Mouse (Mus musculus) embryonic fibroblast, embryonic 13.5 days (primary cell): Measurements from ENCODE around the gene Atp8a2. TPM values are rescaled to one million over a fixed set of nuclear protein-coding genes. Genes with fewer than 3 reads are reported as not detected.

Experiments used
- H3K27ac ChIP-seq: 2 replicates; pipeline ENCODE4 v1.5.1; 2012; ENCODE audit warnings: low read length, control low read depth, inconsistent platforms; ENCODE audit not compliant: insufficient read depth
- H3K4me1 ChIP-seq: 2 replicates; pipeline ENCODE4 v1.6.1; 2011; ENCODE audit warnings: low read length; ENCODE audit not compliant: control insufficient read depth, insufficient read depth
- H3K4me3 ChIP-seq: 2 replicates; pipeline ENCODE4 v1.5.1; 2011; ENCODE audit warnings: mild to moderate bottlenecking, control low read depth, low read length; ENCODE audit not compliant: insufficient read depth
- CTCF ChIP-seq: IDR thresholded peaks from 2 replicates; pipeline ENCODE4 v1.5.1; 2011; ENCODE audit warnings: mild to moderate bottlenecking, control low read depth, low read length, moderate library complexity, borderline replicate concordance; ENCODE audit not compliant: insufficient read depth
- POLR2A ChIP-seq: IDR thresholded peaks from 2 replicates; pipeline ENCODE4 v1.6.1; 2011; ENCODE audit warnings: low read depth, mild to moderate bottlenecking, control low read depth, low read length, moderate library complexity
- polyA plus RNA-seq: library from polyadenylated mRNA; stranded (reverse); fragments of >200 nt; gene quantifications from 2 replicates; pipeline ENCODE4 v1.2.4, GENCODE M21; 2011; ENCODE audit warnings: low read depth; ENCODE audit not compliant: missing spikeins, insufficient read length

The Atp8a2 gene
- polyA plus RNA-seq, 1 experiment, result 0.09 TPM

DNA sequence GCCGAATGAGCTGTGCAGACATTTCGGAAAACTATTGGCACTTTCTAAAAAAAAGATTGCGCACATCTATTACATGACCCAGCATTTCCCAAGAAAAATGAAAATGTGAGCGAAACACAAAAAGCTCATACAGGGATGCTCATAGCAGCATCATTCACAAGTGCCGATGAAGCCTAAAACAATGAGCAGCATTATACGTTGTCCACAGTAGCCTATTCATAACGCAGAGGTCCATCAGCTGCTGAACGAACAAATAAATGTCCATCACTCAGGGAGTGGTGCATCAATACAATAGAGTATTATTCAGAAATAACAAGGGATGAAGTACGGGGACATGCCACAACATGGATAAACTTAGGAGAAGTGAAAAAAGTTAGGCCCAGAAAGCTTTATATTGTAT lies 416.6 kb downstream of the Atp8a2 start:
- H3K4me3 ChIP-seq, result no peak overlapping the region
- no peak for TF ChIP-seq CTCF
- TF ChIP-seq POLR2A, result no peak
- no peaks in the 10 kb centered on the region for H3K4me1 ChIP-seq
- no peak overlapping the region for H3K27ac ChIP-seq

DNA sequence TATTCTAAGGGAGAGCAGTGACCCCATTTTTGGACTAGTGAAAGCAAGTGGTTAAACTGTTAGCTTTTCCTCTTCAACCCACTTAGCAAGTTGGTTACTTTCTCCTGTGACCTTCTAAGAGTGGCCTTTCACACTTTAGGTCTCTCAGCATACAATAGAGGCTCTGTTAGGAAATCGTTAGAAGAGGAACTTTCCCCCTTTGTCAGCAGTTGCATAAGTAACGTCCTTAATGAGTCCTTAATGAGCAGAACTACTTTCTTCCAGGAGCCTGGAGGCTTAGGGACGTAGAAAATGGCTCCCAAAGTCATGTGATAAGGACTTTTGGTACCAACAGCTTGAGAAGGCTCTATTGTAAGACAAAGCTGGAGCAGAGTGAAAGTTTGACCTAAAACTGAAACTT lies 434.8 kb downstream of the Atp8a2 start:
- no peaks in the 10 kb centered on the region for H3K4me1 ChIP-seq

DNA sequence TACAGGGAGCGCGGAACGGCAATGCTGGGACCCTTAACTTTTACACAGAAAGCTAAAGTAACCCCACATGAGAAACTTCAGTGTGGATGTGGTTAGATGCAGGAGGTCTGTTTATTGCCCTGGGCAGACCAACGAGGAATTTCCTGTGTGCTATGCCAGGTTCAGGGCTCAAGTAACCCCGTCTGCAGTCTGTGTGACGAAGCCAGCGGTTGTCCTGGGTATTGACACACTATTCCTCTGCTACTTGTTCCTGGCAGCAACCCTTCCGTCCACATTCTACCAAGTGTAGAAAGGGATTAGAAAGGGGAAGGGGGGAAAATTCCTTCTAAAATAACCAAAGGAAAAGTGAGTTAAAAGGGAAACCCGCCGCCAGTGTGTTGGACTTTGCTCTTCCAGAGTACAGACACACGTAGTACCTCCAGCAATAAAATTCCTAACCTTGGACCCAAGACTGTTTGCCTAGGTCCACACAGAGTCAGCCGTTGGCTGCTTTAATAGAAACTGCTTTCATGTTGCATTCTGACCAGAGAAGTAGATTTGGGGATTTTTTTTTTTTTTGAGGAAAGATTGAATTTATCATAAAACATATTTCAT lies 437.0 kb downstream of the Atp8a2 start:
- H3K4me1 ChIP-seq, result no peaks in the 10 kb centered on the region
- H3K27ac ChIP-seq, result no peak overlapping the region
- TF ChIP-seq CTCF (no peak), POLR2A (no peak)
- no peak overlapping the region for H3K4me3 ChIP-seq

More for the DNA sequence above, 434.8 kb downstream of the Atp8a2 start:
- Histone ChIP-seq H3K27ac (no peak overlapping the region), H3K4me3 (no peak overlapping the region)
- TF ChIP-seq CTCF (no peak), POLR2A (no peak)

DNA sequence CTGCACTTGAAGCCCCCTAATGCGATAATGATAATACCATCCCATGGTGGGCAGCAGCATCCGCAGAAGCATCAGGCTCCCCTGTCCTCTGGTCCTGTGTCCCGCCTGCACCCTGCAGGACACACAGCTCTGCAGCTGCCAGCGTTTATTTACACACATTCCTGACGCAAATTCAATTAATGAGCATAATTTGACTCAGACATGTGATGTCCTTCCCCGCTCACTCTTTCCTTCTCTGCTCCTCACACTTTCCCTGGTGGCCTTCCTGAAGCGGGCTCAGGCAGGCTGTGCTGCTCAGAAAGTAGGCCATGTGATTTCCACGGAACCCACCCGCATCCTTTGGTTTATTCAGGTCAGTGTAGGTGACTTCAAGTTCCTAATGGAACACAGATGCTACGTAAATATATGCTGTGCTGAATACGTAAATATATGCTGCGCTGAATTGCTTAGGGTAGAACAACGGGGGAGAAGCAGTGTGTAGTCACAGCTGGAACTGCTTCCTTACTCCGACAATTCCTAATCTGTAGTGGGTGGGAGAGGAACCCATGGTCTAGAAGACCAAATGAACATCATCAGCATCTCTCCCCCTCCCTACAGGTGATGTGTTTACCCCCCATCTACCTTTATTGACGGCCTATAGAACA lies 437.7 kb downstream of the Atp8a2 start:
- H3K4me1 ChIP-seq, result no peaks in the 10 kb centered on the region
- no peak overlapping the region for H3K4me3 ChIP-seq
- TF ChIP-seq POLR2A (no peak), CTCF (no peak)
- no peak overlapping the region for H3K27ac ChIP-seq

DNA sequence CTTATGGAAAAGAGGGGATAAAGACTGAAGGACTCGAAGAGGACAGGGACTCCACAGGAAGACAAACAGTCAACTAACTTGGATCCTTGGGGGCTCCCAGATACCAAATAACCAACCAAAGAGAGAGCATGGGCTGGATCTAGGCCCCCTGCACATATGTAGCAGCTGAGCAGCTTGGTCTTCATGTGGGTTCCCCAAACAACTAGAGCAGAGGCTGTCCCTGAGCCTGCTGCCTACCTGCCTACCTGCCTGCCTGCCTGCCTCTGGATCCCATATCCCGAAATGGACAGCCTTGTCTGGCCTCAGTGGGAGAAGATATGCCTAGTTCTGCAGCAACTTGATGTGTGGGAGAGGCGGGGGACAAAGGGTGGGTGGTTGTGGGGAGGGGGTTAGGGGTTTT lies 444.6 kb downstream of the Atp8a2 start:
- TF ChIP-seq POLR2A, result no peak
- no peak for TF ChIP-seq CTCF
- Histone ChIP-seq H3K4me3 (no peak overlapping the region), H3K27ac (no peak overlapping the region), H3K4me1 (no peaks in the 10 kb centered on the region)

DNA sequence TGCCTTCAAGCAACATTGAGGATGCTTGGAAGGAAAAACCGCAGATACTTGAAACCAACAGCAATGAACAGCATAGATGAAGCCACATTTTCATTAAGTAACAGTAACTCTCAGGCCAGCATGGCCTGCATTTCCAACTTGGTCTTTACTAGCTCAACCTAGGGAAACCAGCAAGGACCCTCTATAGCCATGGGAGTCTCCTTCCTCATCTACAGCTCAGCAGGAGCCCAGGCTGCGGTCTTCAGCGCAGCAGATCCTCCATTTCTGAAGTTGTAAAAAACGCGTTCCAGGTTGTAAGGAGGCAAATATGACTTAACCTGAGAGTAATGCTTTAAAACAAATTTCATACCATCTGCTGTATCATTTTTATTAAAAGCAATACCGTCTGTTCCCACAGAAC lies 447.0 kb downstream of the Atp8a2 start:
- Histone ChIP-seq H3K4me3 (no peak overlapping the region), H3K4me1 (no peaks in the 10 kb centered on the region), H3K27ac (no peak overlapping the region)
- TF ChIP-seq CTCF (no peak), POLR2A (no peak)

DNA sequence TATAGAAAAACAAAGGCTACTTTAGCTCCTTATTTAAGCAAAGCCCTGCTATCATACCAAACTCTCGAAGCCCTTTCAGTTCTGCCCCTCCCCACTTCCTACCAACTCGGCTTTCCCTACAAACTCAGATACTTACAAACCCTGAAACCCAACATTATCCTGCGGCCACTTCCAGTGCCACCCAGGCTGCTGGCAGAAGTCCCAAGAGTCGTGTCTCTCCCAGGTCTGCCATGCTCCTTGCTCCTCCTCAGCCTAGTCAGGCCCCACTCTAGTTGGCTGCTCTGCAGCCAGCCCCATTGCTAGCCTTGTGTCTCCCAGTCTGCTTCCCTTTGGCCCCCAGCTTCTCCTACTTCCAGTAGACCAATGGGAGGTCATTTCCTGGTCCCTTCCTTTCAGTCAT lies 451.3 kb downstream of the Atp8a2 start:
- Histone ChIP-seq H3K27ac (no peak overlapping the region), H3K4me1 (no peaks in the 10 kb centered on the region), H3K4me3 (no peak overlapping the region)
- TF ChIP-seq CTCF (no peak), POLR2A (no peak)

DNA sequence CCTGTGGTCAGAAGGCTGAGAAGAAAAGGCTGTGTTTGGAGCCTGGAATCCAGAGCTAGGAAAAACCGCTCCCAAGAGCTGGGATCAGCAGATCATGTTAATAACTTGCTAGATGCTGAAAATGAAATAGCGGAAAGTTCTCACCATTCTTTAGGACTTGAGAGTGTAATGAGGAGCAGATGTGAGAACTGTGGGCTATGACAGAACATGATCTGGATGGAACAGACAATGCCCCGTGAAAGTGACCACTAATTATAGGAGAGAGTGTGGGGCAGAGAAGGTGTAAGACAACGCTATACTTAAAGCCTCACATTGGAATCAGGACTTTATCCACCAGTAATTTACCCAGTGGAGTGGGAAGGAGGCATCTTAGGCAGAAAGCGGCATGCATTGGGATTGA lies 455.2 kb downstream of the Atp8a2 start:
- Histone ChIP-seq H3K4me3 (no peak overlapping the region), H3K4me1 (no peaks in the 10 kb centered on the region), H3K27ac (no peak overlapping the region)
- TF ChIP-seq CTCF (no peak), POLR2A (no peak)

DNA sequence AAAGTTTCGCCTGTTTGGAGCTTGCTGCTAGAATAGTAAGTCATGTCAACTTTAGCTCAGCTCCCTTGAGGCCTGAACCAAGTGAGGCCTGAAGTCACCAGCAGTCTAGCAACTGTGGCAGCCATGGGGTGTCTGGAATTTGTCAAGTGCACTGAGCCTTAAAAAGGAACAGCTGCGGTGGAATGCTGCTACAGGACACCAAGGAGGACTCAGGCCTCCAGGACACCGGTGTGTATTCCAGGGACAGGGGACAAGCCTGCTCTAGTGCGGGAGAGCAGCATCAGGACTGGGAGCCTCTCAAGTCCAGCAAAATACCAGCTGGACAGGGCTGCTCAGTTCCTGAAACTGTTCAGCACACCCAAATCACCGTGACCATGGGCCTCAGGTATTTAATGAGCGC lies 457.5 kb downstream of the Atp8a2 start:
- TF ChIP-seq POLR2A (no peak), CTCF (no peak)

DNA sequence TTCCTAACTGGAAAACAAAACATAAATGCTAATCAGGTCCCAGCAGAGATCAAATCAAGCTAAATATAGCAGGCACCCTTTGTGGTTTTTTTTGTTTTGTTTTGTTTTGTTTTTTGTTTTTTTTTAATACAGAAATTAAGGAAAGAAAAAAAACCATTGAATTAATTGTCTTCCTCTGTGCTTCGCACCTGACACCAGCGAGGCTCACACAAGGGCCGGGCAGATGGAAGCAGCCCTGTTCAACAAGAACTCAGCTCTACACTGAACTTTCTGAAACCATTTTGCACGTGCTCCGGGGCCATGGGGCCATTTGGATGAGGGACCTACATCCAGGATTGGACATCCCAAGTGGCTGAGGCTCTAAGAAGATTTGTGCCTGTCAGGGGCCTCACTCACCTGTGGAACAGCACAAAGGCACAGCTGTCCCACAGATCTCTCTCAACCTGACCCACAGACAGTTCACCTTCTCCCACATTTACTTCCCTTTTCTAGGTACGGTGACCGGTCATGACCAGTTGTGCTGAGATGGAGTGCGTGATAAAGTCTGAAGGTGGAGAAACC lies 459.2 kb downstream of the Atp8a2 start:
- H3K4me3 ChIP-seq, result no peak overlapping the region
- H3K4me1 ChIP-seq, result no peaks in the 10 kb centered on the region
- TF ChIP-seq CTCF, result no peak
- no peak for TF ChIP-seq POLR2A
- H3K27ac ChIP-seq, result no peak overlapping the region

More for the DNA sequence above, 457.5 kb downstream of the Atp8a2 start:
- Histone ChIP-seq H3K4me3 (no peak overlapping the region), H3K4me1 (no peaks in the 10 kb centered on the region), H3K27ac (no peak overlapping the region)
